Mouse (Mus musculus): ENCODE measurements at regions not wholly inside any gene's neighbourhood (a gene's known extent, or its start where the extent isn't known, plus 50 kb on each side); places are given as distances from the start of the nearest gene placed in this dataset.

DNA sequence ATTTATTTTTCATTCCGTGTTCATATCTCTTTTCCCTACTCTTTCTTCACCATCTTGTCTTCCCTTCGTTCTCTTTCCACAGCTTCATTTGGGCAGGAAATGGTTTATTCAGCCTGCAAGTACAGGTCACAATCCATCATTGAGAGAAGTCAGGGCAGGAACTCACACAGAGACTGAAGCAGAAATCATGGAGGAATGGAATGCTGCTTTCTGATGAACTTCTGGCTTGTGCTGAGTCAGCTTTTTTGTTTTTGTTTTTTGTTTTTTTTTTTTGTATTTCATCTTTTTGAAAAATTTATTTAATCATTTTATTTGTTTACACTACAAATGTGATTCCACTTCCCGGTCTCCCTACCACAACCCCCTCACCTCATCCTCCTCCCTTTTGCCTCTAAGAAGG, 51.2 kb upstream of the Suclg2 start:
- Histone ChIP-seq H3K27ac (ENCODE audit: low read depth, low read length) (no peak overlapping the region), H3K36me3 (ENCODE audit: control insufficient read depth, insufficient read depth, low read length) (no peaks in the 10 kb centered on the region), H3K4me2 (replicated peaks; ENCODE audit: low read depth, low read length) (no peak overlapping the region), H3K9me3 (ENCODE audit: control insufficient read depth, low read length) (no peaks in the 10 kb centered on the region), H3K4me1 (ENCODE audit: control insufficient read depth, insufficient read depth, low read length) (no peaks in the 10 kb centered on the region), H3K9ac (ENCODE audit: low read depth, low read length) (no peak overlapping the region), H3K4me3 (ENCODE audit: low read length) (no peak overlapping the region), H3K27me3 (ENCODE audit: control insufficient read depth, insufficient read depth, low read length) (no peaks in the 10 kb centered on the region)
- WGBS: 49% methylated on average over 3 of the region's 3 CpGs
- ATAC-seq (ENCODE audit: low FRiP score, low TSS enrichment): no peak

GRCm38 (mm10) chr6:95801651-95802050, 83.1 kb upstream of the Suclg2 start:
- WGBS: 47% methylated on average over 6 of the region's 6 CpGs
- Histone ChIP-seq H3K9me3 (ENCODE audit: control insufficient read depth, low read length) (no peaks in the 10 kb centered on the region), H3K4me3 (ENCODE audit: low read length) (no peak overlapping the region), H3K36me3 (ENCODE audit: control insufficient read depth, insufficient read depth, low read length) (no peaks in the 10 kb centered on the region), H3K4me1 (ENCODE audit: control insufficient read depth, insufficient read depth, low read length) (no peaks in the 10 kb centered on the region), H3K27ac (ENCODE audit: low read depth, low read length) (no peak overlapping the region), H3K4me2 (replicated peaks; ENCODE audit: low read depth, low read length) (no peak overlapping the region), H3K27me3 (ENCODE audit: control insufficient read depth, insufficient read depth, low read length) (no peaks in the 10 kb centered on the region), H3K9ac (ENCODE audit: low read depth, low read length) (no peak overlapping the region)
- ATAC-seq (ENCODE audit: low FRiP score, low TSS enrichment): no peak

DNA sequence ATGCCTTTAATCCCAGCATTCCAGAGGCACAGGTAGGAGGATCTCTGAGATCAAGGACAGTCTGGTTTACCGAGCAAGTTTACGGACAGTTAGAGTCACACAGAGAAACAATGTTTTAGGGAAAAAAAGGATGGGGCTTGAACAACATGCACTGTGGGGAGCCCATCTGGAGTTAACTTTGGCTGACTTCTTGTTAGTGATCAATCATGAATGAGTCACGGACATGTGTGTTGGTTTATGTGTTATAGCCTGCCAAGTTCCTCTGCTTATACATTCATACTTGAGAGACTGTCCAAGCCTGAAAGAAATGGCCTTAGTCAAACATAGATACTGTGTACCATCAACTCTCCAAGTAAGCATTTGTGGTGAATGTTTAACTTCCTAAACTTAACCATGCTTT, 122.9 kb upstream of the Suclg2 start:
- Histone ChIP-seq H3K9ac (ENCODE audit: low read depth, low read length) (no peak overlapping the region), H3K4me3 (ENCODE audit: low read length) (no peak overlapping the region), H3K9me3 (ENCODE audit: control insufficient read depth, low read length) (peaks cover 5% of the 10 kb centered on the region), H3K36me3 (ENCODE audit: control insufficient read depth, insufficient read depth, low read length) (no peaks in the 10 kb centered on the region), H3K4me1 (ENCODE audit: control insufficient read depth, insufficient read depth, low read length) (no peaks in the 10 kb centered on the region), H3K4me2 (replicated peaks; ENCODE audit: low read depth, low read length) (no peak overlapping the region), H3K27me3 (ENCODE audit: control insufficient read depth, insufficient read depth, low read length) (no peaks in the 10 kb centered on the region), H3K27ac (ENCODE audit: low read depth, low read length) (no peak overlapping the region)
- WGBS: 66% methylated on average over 3 of the region's 3 CpGs
- ATAC-seq (ENCODE audit: low FRiP score, low TSS enrichment): no peak

DNA sequence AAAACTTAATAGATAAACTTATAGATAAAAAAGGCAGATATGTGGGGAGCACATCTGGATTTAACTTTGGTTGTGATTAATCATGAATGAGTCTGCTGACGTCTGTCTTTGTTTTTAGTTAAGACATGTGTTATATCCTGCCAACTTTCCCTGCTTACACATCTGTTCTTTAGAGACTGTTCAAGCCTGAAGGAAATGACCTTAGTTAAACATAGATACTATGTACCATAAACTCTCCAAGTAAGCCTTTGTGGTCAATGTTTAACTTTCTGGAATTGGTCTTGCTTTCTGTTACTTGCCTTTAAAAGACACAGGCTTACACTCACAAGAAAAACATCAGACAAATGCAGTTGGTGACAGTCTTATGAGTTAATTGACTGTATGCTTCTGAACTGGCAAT, 127.9 kb upstream of the Suclg2 start:
- no peak overlapping the region for H3K4me2 ChIP-seq (replicated peaks; ENCODE audit: low read depth, low read length)
- H3K4me3 ChIP-seq (ENCODE audit: low read length): no peak overlapping the region
- H3K36me3 ChIP-seq (ENCODE audit: control insufficient read depth, insufficient read depth, low read length): no peaks in the 10 kb centered on the region
- no peak; the same call in 1 of the 2 replicates for ATAC-seq (ENCODE audit: low FRiP score, low TSS enrichment)
- no peak overlapping the region for H3K9ac ChIP-seq (ENCODE audit: low read depth, low read length)
- H3K27me3 ChIP-seq (ENCODE audit: control insufficient read depth, insufficient read depth, low read length): no peaks in the 10 kb centered on the region
- WGBS: 32% methylated on average over 1 of the region's 1 CpGs
- no peaks in the 10 kb centered on the region for H3K4me1 ChIP-seq (ENCODE audit: control insufficient read depth, insufficient read depth, low read length)
- H3K27ac ChIP-seq (ENCODE audit: low read depth, low read length): no peak overlapping the region
- peaks cover 5% of the 10 kb centered on the region for H3K9me3 ChIP-seq (ENCODE audit: control insufficient read depth, low read length)

GRCm38 (mm10) chr6:95875463-95875862, 156.9 kb upstream of the Suclg2 start:
- no peaks in the 10 kb centered on the region for H3K36me3 ChIP-seq (ENCODE audit: control insufficient read depth, insufficient read depth, low read length)
- 80% methylated on average over 6 of the region's 6 CpGs for WGBS
- no peak for ATAC-seq (ENCODE audit: low FRiP score, low TSS enrichment)

DNA sequence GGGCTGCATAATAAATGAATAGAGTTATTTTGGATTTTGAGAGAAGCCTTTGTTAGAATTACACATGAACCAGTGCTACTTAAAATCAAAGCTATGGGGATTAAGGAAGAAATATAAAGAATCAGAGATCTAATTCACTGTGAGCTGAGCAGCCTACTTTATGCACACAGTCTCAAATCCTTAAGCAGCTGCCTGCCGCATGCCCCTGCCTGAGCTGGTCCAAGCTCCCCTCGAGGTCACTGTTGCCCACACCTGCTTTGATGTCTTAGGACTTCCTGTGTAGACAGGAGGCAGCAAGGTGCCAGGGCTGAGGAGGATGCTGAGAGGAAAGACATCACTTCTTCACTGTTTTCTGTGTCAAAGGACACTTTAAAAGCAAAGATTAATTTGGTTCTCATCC, 157.7 kb upstream of the Suclg2 start:
- no peak for ATAC-seq (ENCODE audit: low FRiP score, low TSS enrichment)
- Histone ChIP-seq H3K4me3 (ENCODE audit: low read length) (no peak overlapping the region), H3K4me1 (ENCODE audit: control insufficient read depth, insufficient read depth, low read length) (no peaks in the 10 kb centered on the region), H3K4me2 (replicated peaks; ENCODE audit: low read depth, low read length) (no peak overlapping the region), H3K9me3 (ENCODE audit: control insufficient read depth, low read length) (no peaks in the 10 kb centered on the region), H3K9ac (ENCODE audit: low read depth, low read length) (no peak overlapping the region), H3K27me3 (ENCODE audit: control insufficient read depth, insufficient read depth, low read length) (no peaks in the 10 kb centered on the region), H3K27ac (ENCODE audit: low read depth, low read length) (no peak overlapping the region), H3K36me3 (ENCODE audit: control insufficient read depth, insufficient read depth, low read length) (no peaks in the 10 kb centered on the region)
- 59% methylated on average over 2 of the region's 2 CpGs for WGBS

More at GRCm38 (mm10) chr6:95875463-95875862, 156.9 kb upstream of the Suclg2 start:
- H3K4me2 ChIP-seq (replicated peaks; ENCODE audit: low read depth, low read length): no peak overlapping the region
- no peaks in the 10 kb centered on the region for H3K4me1 ChIP-seq (ENCODE audit: control insufficient read depth, insufficient read depth, low read length)
- H3K9me3 ChIP-seq (ENCODE audit: control insufficient read depth, low read length): no peaks in the 10 kb centered on the region
- H3K27ac ChIP-seq (ENCODE audit: low read depth, low read length): no peak overlapping the region
- H3K4me3 ChIP-seq (ENCODE audit: low read length): no peak overlapping the region
- H3K27me3 ChIP-seq (ENCODE audit: control insufficient read depth, insufficient read depth, low read length): no peaks in the 10 kb centered on the region
- H3K9ac ChIP-seq (ENCODE audit: low read depth, low read length): no peak overlapping the region

DNA sequence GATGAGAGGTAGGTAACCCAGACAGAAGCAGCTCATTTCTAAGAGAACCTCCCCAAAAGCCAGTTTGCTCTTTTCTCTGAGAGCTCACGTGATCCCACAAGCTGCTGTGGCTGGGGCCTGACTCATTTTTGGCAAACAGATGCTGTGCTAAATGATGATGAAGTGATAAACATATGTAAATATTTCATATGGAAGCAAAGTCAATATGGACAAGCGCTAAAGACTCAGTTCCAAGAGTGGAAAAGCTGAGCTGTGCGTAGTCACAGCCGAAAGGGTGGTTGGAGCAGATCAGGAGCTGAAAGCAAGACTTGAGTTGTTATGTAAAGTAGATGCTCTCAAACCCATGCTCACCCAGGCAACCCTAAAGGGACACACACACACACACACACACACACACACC, 168.0 kb upstream of the Suclg2 start:
- Histone ChIP-seq H3K27me3 (ENCODE audit: control insufficient read depth, insufficient read depth, low read length) (no peaks in the 10 kb centered on the region), H3K27ac (ENCODE audit: low read depth, low read length) (no peak overlapping the region), H3K4me1 (ENCODE audit: control insufficient read depth, insufficient read depth, low read length) (no peaks in the 10 kb centered on the region), H3K36me3 (ENCODE audit: control insufficient read depth, insufficient read depth, low read length) (no peaks in the 10 kb centered on the region), H3K4me3 (ENCODE audit: low read length) (no peak overlapping the region), H3K9me3 (ENCODE audit: control insufficient read depth, low read length) (0 out of 2 replicates have a peak, but pooled peaks cover 3% of the 10 kb centered on the region), H3K4me2 (replicated peaks; ENCODE audit: low read depth, low read length) (no peak overlapping the region), H3K9ac (ENCODE audit: low read depth, low read length) (no peak overlapping the region)
- no peak for ATAC-seq (ENCODE audit: low FRiP score, low TSS enrichment)
- 93% methylated on average over 4 of the region's 4 CpGs for WGBS

DNA sequence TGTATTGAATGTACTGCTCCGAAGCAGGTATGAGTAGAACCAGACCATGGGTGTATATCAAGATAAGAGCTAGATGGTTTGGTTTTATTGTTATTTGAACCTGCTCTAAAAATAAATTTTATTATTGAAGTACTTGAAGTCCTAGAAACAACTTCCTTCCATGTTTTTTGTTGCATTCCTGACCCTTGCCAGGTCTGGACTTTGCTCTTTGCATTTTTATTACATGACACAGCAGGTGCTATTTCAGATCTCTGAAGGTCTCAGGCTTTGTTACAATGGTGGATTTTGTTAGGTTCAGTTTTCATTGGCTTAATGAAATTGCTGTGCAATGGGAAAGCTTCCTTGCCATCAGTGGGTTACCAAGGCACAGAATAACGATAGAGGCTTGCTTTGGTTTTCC, 184.0 kb upstream of the Suclg2 start:
- Histone ChIP-seq H3K9me3 (ENCODE audit: control insufficient read depth, low read length) (no peaks in the 10 kb centered on the region), H3K27ac (ENCODE audit: low read depth, low read length) (no peak overlapping the region), H3K36me3 (ENCODE audit: control insufficient read depth, insufficient read depth, low read length) (no peaks in the 10 kb centered on the region), H3K4me2 (replicated peaks; ENCODE audit: low read depth, low read length) (no peak overlapping the region), H3K4me3 (ENCODE audit: low read length) (no peak overlapping the region), H3K9ac (ENCODE audit: low read depth, low read length) (no peak overlapping the region), H3K4me1 (ENCODE audit: control insufficient read depth, insufficient read depth, low read length) (no peaks in the 10 kb centered on the region), H3K27me3 (ENCODE audit: control insufficient read depth, insufficient read depth, low read length) (no peaks in the 10 kb centered on the region)
- WGBS: 91% methylated on average over 2 of the region's 2 CpGs
- no peak for ATAC-seq (ENCODE audit: low FRiP score, low TSS enrichment)

- no peaks in the 10 kb centered on the region for H3K9me3 ChIP-seq (ENCODE audit: control insufficient read depth, low read length)
- H3K36me3 ChIP-seq (ENCODE audit: control insufficient read depth, insufficient read depth, low read length): no peaks in the 10 kb centered on the region
- no peaks in the 10 kb centered on the region for H3K27me3 ChIP-seq (ENCODE audit: control insufficient read depth, insufficient read depth, low read length)
- no peak overlapping the region for H3K4me2 ChIP-seq (replicated peaks; ENCODE audit: low read depth, low read length)
- H3K27ac ChIP-seq (ENCODE audit: low read depth, low read length): no peak overlapping the region
- no peaks in the 10 kb centered on the region for H3K4me1 ChIP-seq (ENCODE audit: control insufficient read depth, insufficient read depth, low read length)
- H3K4me3 ChIP-seq (ENCODE audit: low read length): no peak overlapping the region
- H3K9ac ChIP-seq (ENCODE audit: low read depth, low read length): no peak overlapping the region
- no peak for ATAC-seq (ENCODE audit: low FRiP score, low TSS enrichment)
- WGBS: 54% methylated on average over 10 of the region's 10 CpGs
Observed at GRCm38 (mm10) chr6:95904085-95904633, 185.6 kb upstream of the Suclg2 start.

All from kidney, embryonic 14.5 days (tissue).